Mouse (Mus musculus) liver, embryonic 14.5 days (tissue): ENCODE measurements at regions not wholly inside any gene's neighbourhood (a gene's known extent, or its start where the extent isn't known, plus 50 kb on each side); places are given as distances from the start of the nearest gene placed in this dataset.

ENCODE experiments used
- CTCF ChIP-seq: IDR thresholded peaks from 2 replicates; pipeline ENCODE4 v1.5.1; 2016; ENCODE audit warnings: antibody characterized with exemption, low read depth, control low read depth
- EP300 ChIP-seq: IDR thresholded peaks from 2 replicates; pipeline ENCODE4 v1.6.1; 2016; ENCODE audit warnings: antibody characterized with exemption, low read depth

- TF ChIP-seq CTCF: no peak
- no peak for TF ChIP-seq EP300
Measured at GRCm38 (mm10) chr6:16458279-16458678, 440.0 kb downstream of the Tfec start.
